Mouse (Mus musculus) bone marrow, adult 2 months (tissue): Measurements from ENCODE around the gene Cdh23. TPM values are rescaled to one million over a fixed set of nuclear protein-coding genes. Genes with fewer than 3 reads are reported as not detected.
A peak's percentile ranks its signal among the peaks of the same experiment; 100 is the strongest.

Experiments
- H3K27ac ChIP-seq: fragments of 200-500 bp; 2 replicates; pipeline ENCODE4 v1.5.1; 2012; ENCODE audit warnings: low read depth, mild to moderate bottlenecking, control low read depth, inconsistent platforms, low read length; ENCODE audit not compliant: control insufficient read depth, poor library complexity, insufficient read depth
- H3K4me1 ChIP-seq: fragments of 200-500 bp; 2 replicates; pipeline ENCODE4 v1.6.1; 2011; ENCODE audit warnings: low read length; ENCODE audit not compliant: control insufficient read depth, insufficient read depth
- H3K4me3 ChIP-seq: fragments of 200-500 bp; replicated peaks from 2 replicates; pipeline ENCODE3; 2011; ENCODE audit warnings: mild to moderate bottlenecking, low read depth, low read length, control low read depth; ENCODE audit not compliant: control insufficient read depth
- CTCF ChIP-seq: fragments of 200-500 bp; IDR thresholded peaks from 2 replicates; pipeline ENCODE4 v1.5.1; 2011; ENCODE audit warnings: low read length, control low read depth; ENCODE audit not compliant: control insufficient read depth, insufficient read depth
- POLR2A ChIP-seq: fragments of 200-500 bp; IDR thresholded peaks from 2 replicates; pipeline ENCODE4 v1.6.1; 2011; ENCODE audit warnings: low read depth, mild to moderate bottlenecking, control low read depth, low read length, borderline replicate concordance; ENCODE audit not compliant: control insufficient read depth
- WGBS: fragments of 180-500 bp; shearing (Covaris S2); methylation state at CpG from one replicate; pipeline ENCODE4 v1.1.7; 2018; 5-methylcytosine and 5-hydroxymethylcytosine counted together
- polyA plus RNA-seq: library from polyadenylated mRNA; stranded (reverse); fragments of >200 nt; gene quantifications from 2 replicates; pipeline ENCODE4 v1.2.4, GENCODE M21; 2011; ENCODE audit warnings: low replicate concordance; ENCODE audit not compliant: missing spikeins, insufficient read depth, insufficient read length

The Cdh23 gene
- polyA plus RNA-seq, 1 experiment, result 1.8 TPM

DNA sequence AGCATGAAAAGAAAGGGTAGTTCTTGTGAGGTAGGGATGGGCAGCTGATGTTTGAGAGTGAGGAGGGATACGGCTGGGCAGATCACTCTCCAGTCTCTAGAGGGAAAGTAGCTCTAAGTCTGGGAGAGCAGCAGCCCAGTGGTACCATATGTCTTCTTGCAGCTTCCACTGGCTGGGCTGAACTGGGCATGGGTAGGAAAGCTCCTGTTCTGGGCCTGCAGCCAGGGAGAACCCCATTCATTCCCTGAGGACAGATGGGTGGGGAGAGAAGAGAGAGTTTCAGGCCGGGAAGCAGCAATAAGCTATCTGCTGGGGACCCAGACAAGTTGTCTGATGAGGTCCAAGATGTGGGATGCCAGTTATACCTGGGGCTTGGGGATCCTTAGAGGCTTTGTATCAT lies 326.2 kb downstream of the Cdh23 start:
- WGBS, result 76% methylated on average over 2 of the region's 2 CpGs
- Histone ChIP-seq H3K27ac (peak overlapping the region; percentile 53), H3K4me1 (peaks cover 43% of the 10 kb centered on the region), H3K4me3 (no peak overlapping the region)
- TF ChIP-seq CTCF (no peak), POLR2A (no peak)

DNA sequence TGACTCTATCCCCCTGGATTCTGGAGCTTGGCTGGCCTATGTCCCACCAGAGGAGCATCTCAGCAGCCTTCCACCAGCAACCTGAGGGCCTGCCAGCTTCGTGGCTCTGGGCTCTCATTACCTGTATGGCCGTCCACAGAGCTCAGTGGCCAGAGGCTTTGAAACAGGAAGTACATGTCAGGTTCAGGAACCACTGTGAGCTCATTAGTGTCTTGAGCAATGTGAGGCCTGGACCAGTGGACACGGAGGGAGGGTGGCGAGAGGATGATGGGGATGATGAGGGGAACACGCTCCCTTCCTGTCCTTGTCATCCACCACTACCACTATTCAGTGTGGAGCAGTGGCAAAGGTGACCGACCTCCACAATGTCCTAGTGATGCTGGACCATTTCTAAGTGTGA lies 326.9 kb downstream of the Cdh23 start:
- Histone ChIP-seq H3K4me3 (peak overlapping the region; percentile 1), H3K27ac (peak overlapping the region; percentile 84), H3K4me1 (peaks cover 40% of the 10 kb centered on the region)
- TF ChIP-seq POLR2A (no peak), CTCF (no peak)
- WGBS, result 39% methylated on average over 6 of the region's 6 CpGs

DNA sequence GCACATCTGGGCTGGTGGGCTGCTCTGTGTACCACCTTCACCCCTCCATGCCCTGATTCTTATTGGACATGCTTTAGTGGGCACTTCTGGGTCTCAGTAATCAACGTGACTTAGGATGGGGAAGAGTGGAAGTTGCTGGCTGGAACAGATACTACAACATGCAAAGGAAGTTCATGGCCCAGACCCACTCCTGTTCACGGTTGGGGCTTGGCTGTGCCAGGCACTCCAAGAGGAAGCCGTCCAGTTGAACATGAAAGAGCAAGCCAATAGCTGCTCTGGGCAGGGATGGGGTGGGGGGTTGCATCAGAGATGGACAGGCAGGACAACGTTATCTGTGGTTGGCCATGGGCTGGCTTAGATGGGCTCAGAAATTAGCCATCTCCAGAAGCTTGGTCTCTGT lies 328.4 kb downstream of the Cdh23 start:
- TF ChIP-seq CTCF (no peak), POLR2A (no peak)
- Histone ChIP-seq H3K4me3 (no peak overlapping the region), H3K27ac (peak overlapping the region; percentile 84), H3K4me1 (peaks cover 40% of the 10 kb centered on the region)
- 25% methylated on average over 4 of the region's 4 CpGs for WGBS

DNA sequence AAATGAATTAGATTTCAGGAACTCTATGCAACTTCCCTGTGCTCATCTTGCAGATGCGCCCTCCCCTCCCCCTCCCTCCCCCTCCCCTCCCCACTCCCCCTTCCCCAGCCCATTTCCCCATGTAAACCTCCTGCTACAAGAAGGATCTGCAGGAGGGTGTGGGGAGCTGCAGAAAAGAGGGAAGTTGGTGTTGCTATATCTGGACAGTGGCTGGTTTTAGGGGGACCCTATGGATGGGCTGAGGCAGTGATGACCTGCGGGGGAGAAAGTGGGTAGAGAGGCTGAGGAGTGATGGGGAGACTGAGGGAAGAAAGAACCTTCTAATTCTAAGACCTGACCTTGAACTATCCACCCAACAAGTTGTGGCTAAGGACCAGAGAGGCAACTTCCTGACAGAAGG lies 329.1 kb downstream of the Cdh23 start:
- no peak for TF ChIP-seq CTCF
- TF ChIP-seq POLR2A, result no peak

DNA sequence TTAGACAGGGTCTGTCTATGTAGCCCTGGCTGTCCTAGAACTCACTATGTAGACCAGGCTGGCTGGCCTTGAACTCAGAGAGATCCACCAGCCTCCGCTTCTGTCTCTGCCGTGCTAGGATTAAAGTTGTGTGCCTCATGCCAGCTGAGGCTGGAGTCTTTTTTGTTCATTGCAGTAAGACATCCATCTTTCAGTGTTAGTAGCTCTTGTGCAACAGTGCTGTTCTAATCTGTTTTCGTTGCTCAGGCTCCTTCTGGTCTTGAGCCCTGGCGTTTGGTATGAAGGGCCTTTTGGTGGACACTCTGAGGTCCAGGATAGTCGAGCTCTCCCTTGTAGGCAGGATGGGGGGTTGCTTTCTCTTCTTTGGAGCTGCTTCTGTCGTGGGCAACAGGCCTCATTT lies 332.9 kb downstream of the Cdh23 start:
- Histone ChIP-seq H3K27ac (no peak overlapping the region), H3K4me3 (no peak overlapping the region), H3K4me1 (peaks cover 22% of the 10 kb centered on the region)
- 59% methylated on average over 6 of the region's 6 CpGs for WGBS
- TF ChIP-seq CTCF (no peak), POLR2A (no peak)

More for the DNA sequence above, 329.1 kb downstream of the Cdh23 start:
- H3K4me3 ChIP-seq, result no peak overlapping the region
- peaks cover 38% of the 10 kb centered on the region for H3K4me1 ChIP-seq
- H3K27ac ChIP-seq, result peak overlapping the region; percentile 84
- WGBS, result 14% methylated on average over 2 of the region's 2 CpGs

DNA sequence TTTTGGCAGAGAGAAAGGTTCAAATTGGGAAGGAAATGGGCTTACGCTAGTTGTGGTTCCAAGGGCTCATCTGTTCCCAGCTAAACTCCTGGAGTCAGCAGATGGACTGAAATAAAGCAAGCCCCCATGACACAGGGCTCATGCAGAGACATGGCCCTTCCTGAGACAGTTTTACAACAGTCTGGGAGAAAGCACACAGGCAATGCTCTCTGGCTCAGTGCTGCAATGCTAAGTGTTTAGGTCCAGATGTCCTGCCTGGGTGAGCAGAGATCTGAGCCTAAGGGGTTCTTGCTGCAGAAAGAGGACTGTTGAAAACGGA lies 334.0 kb downstream of the Cdh23 start:
- WGBS, result 33% methylated on average over 2 of the region's 2 CpGs
- no peak overlapping the region; the same call in 1 of the 2 replicates for H3K27ac ChIP-seq
- TF ChIP-seq POLR2A, result no peak
- TF ChIP-seq CTCF, result no peak
- no peak overlapping the region for H3K4me3 ChIP-seq
- peaks cover 15% of the 10 kb centered on the region for H3K4me1 ChIP-seq

DNA sequence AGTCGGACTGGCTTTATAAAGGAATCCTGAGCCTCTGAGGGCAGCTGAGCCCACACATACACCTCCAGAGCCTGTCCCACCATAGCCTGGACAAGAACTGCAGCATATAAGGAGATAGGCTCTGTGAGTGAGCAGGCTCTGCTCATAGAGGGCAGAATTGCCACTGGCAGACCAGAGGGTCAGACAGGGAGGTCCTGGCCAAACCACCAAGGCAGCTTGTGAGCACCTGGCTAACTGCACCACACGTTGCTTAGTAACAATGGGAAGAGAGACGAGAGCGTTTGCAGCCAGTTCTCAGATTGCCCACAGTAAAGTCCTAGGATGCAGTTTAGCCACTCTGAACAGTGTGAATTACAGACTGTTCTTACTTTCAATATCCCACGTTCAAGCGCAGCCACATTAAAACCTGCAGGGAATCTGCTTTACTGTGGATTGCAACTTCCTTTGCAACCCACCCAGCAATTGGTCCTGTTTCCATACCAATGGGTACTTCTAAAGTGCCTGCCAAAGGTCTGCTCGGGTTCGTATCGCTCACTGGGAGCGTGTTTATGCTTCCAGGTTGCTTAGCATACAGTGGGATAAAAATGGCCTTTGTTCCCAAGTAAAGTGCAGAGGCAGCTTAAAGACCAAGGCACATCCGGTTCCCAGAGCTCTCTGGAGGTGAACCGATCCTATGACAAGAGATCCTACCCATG lies 334.5 kb downstream of the Cdh23 start:
- H3K4me1 ChIP-seq, result peaks cover 13% of the 10 kb centered on the region
- TF ChIP-seq CTCF (no peak), POLR2A (no peak)
- 61% methylated on average over 12 of the region's 12 CpGs for WGBS
- H3K27ac ChIP-seq, result no peak overlapping the region; the same call in 1 of the 2 replicates
- no peak overlapping the region for H3K4me3 ChIP-seq

DNA sequence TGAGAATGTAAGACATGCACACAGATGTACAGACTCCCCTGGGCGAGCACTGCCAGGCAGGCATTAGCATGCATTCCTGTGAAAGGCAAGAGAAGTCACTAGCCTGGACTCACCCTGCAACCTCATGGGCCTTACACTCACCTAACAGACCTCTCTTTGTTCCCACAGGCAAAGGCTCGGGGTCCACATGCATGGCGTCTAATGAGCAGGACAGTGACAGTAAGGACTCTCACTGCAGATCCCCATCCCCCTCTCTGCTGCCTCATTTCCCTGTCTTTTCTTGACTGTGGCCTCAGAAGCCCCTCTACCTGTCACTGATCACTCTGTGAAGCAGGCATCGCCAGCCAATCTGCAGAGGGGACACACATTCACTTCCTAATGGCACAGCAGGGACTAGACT lies 337.5 kb downstream of the Cdh23 start:
- H3K27ac ChIP-seq, result no peak overlapping the region
- TF ChIP-seq POLR2A (no peak), CTCF (no peak)
- 86% methylated on average over 4 of the region's 4 CpGs for WGBS
- H3K4me1 ChIP-seq, result peaks cover 6% of the 10 kb centered on the region
- no peak overlapping the region for H3K4me3 ChIP-seq

DNA sequence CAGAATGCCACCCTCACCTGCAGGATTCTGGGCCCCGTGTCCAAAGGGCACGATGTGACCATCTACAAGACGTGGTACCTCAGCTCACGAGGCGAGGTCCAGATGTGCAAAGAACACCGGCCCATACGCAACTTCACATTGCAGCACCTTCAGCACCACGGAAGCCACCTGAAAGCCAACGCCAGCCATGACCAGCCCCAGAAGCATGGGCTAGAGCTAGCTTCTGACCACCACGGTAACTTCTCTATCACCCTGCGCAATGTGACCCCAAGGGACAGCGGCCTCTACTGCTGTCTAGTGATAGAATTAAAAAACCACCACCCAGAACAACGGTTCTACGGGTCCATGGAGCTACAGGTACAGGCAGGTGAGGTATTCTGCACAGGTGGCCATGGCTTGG lies 338.4 kb downstream of the Cdh23 start:
- WGBS, result 88% methylated on average over 14 of the region's 14 CpGs
- Histone ChIP-seq H3K4me1 (peaks cover 7% of the 10 kb centered on the region), H3K4me3 (no peak overlapping the region), H3K27ac (no peak overlapping the region)
- TF ChIP-seq POLR2A (no peak), CTCF (no peak)
